Mouse (Mus musculus): ENCODE measurements around the gene Bcar3. TPM values are rescaled to one million over a fixed set of nuclear protein-coding genes. Genes with fewer than 3 reads are reported as not detected.

Bcar3 gene
- total RNA-seq, 2 experiments from 2014 or later, result 14.7 to 15.4 TPM

DNA sequence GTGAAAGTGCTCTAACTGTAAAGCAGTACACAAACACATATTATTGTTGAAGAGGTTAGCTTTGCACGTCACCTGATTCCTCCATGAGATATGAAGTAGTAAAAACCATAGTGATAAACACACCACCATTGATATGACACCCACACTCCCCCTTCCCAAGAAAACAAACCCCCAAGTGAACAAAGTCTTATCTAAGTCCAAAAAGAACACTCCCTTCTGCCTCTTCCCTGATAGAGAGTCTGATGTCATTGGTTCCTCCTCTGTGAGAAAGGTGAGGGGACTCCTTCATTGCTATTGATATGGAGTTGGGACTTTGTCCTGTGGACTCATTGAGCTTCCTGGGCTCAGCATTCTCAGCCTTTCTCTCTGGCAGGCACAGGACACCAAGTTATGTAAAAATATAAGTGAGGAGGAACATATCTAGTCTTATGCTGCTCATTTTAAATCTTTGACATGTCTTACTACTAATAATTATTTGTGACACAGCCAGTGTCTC lies 52.1 kb downstream of the Bcar3 start:
- DNase-seq (ENCODE audit: extremely low spot score in 1 of 2, low spot score in 2 of 2), result no peak
- intact Hi-C loops (cut with DNase I), result no loop called here
- TF ChIP-seq CTCF (IDR thresholded peaks at IDR 0.05), result no peak
- H3K4me3 ChIP-seq, result no peak overlapping the region
- H3K27ac ChIP-seq, result no peak overlapping the region

DNA sequence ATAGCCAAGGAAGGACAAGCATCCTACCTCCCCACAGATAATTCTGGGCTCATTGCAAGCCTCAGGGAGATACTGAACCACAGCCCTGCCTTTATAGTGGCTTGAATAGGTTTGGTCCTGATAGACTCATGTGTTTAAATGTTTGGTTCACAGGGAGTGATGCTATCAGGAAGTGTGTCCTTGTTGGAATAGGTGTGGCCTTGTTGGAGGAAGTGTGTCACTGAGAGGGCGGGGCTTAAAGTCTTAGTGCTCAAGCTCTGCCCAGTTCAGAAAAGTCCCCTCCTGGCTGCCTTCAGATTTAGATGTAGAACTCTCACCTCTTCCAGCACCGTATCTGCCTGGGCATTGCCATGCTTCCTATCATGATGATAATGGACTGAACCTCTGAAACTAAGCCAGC lies 52.7 kb downstream of the Bcar3 start:
- Histone ChIP-seq H3K27ac (no peak overlapping the region), H3K4me3 (no peak overlapping the region)
- no peak for TF ChIP-seq CTCF (IDR thresholded peaks at IDR 0.05)
- DNase-seq (ENCODE audit: extremely low spot score in 1 of 2, low spot score in 2 of 2), result no peak
- intact Hi-C loops (cut with DNase I), result no loop called here

DNA sequence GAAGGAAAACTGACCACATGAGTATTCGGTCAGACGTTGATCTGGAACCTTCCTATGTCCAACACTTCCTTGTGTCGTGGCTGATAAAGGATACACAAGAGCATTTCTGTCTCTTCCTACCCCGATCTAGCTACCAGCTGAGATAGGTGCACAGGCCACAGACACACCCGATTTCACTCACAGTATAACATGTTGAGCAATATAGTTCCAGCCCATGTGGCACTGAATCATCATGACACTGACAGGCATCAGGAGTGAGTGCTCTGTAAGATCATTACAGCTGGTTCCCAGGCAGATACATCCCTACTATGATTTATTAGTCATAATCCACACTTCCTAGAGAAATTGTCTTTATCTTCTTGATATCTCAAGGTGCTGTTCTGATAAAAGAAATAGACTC lies 54.7 kb downstream of the Bcar3 start:
- intact Hi-C loops (cut with DNase I), result no loop called here
- Histone ChIP-seq H3K27ac (no peak overlapping the region), H3K4me3 (no peak overlapping the region)
- TF ChIP-seq CTCF (IDR thresholded peaks at IDR 0.05), result no peak
- DNase-seq (ENCODE audit: extremely low spot score in 1 of 2, low spot score in 2 of 2), result no peak

DNA sequence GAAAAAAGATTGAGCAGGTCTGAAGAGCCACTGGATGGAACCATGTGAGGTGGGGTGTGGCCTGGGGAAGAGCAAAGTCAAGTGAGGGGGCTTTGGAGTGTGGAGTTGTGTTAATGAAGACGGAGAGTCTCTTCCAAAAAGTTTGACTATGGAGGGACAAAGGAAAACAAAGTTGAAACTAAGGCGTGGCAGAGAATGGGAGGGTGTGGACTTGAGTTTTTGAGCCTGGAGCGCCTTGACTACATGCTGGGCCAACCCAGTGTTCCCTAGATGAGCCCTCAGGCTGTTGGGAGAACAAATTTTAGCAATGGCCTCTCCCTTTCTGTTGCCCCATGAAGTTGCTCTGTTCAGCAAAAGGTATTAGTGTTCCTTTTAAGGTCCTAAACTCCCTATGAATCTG lies 58.9 kb downstream of the Bcar3 start:
- Histone ChIP-seq H3K27ac (no peak overlapping the region), H3K4me3 (no peak overlapping the region)
- TF ChIP-seq CTCF (IDR thresholded peaks at IDR 0.05), result no peak
- no peak for DNase-seq (ENCODE audit: extremely low spot score in 1 of 2, low spot score in 2 of 2)
- intact Hi-C loops (cut with DNase I), result no loop called here

DNA sequence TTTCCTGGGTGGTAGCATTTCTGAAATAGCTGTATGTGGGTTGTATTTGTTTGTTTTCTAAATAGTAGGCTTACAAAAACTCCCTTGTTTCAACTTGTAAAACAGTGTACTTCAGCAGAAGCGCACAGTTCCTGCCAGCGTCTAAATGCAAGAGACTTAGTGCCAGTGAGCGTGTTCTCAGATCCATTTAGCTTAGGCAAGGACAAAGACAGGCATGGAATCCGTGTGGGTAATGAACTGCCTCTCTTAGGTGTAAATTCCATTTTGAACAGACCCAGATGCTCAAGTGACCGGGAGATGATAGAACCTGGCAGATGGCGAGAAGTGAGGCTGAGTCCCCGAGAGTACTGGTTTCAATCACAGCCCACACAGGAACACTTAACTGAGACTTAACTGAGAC lies 65.5 kb downstream of the Bcar3 start:
- intact Hi-C loops (cut with DNase I), result no loop called here
- no peak for DNase-seq (ENCODE audit: extremely low spot score in 1 of 2, low spot score in 2 of 2)
- Histone ChIP-seq H3K27ac (no peak overlapping the region), H3K4me3 (no peak overlapping the region)
- TF ChIP-seq CTCF (IDR thresholded peaks at IDR 0.05), result no peak

DNA sequence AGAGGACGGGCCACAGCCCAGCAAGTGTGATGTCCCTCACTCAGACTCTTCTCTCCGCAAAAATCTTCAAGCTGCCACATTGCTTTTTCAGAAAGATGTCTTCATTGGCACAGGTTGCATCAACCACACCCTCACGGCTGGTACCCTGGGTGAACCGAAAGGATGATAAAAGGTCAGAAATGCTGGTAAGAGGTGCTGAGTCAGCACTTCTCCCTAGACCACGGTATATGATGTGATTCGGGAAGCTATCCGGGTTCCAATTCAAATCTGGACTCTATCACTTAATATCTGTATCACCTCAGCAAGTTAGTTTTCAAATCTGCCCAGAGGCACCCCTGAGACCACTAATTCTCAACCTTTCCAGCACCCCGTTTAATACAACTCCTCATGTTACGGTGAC lies 66.0 kb downstream of the Bcar3 start:
- Histone ChIP-seq H3K27ac (no peak overlapping the region), H3K4me3 (no peak overlapping the region)
- TF ChIP-seq CTCF (IDR thresholded peaks at IDR 0.05), result no peak
- intact Hi-C loops (cut with DNase I), result no loop called here
- no peak for DNase-seq (ENCODE audit: extremely low spot score in 1 of 2, low spot score in 2 of 2)

DNA sequence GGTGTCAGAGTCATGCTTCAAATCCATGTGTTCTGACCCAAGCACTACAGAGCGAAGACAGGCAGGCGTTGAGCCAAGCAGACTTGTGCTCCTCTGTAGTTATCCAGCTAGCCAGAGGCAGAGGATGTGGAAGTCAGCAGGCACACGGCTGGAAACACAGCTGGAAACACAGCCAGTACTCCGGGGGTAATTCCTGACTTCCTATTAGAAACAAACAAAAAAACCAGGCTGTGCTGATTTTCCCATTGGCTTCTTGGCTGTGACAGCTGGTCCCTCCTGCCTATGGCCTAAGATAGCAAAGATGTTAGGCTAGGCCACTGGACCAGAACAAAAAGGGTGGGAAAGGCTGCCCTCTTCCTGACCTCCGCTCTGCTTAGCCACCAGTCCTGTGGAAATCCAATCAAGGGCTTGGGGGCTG lies 66.8 kb downstream of the Bcar3 start:
- no peak for DNase-seq (ENCODE audit: extremely low spot score in 1 of 2, low spot score in 2 of 2)
- no peak for TF ChIP-seq CTCF (IDR thresholded peaks at IDR 0.05)
- intact Hi-C loops (cut with DNase I), result no loop called here
- H3K4me3 ChIP-seq, result no peak overlapping the region
- H3K27ac ChIP-seq, result no peak overlapping the region

DNA sequence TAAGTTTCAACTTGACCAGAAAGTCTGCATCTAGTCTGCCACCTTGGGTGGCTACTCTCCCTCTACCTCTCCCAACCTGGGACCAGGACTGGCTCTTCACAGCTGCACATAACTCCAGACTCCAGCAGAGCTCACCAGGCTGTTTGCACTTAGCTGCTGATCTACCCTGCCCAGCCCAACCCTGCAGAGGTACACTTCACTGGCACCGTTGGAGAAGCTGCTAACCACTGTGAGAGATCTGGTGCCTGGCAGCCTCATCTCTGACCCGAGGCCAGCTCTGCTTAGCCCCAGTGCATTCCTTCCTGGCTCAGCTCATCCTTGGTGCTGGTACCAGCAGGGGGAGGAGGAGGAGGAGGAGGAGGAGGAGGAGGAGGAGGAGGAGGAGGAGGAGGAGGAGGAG lies 68.8 kb downstream of the Bcar3 start:
- Histone ChIP-seq H3K4me3 (no peak overlapping the region), H3K27ac (no peak overlapping the region)
- DNase-seq (ENCODE audit: extremely low spot score in 1 of 2, low spot score in 2 of 2), result no peak
- intact Hi-C loops (cut with DNase I), result no loop called here
- no peak for TF ChIP-seq CTCF (IDR thresholded peaks at IDR 0.05)

DNA sequence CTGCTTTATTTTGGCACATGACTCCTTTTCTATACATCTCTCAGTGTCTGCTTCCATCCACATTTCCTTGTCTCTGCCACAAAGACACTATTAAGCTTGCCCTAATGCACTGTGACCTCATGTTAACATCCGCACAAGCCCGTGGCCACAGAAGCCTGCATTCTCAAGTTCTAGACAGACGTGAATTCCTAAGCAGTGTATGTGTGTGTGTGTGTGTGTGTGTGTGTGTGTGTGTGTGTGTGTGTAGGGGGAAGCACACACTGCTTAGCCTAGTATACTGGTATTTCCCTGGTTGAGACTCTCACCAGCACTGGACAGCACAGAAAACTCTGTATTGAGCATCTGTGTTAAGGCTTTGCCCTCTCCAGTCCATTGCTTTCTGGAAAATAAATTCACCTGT lies 70.6 kb downstream of the Bcar3 start:
- intact Hi-C loops (cut with DNase I), result no loop called here
- no peak overlapping the region for H3K27ac ChIP-seq
- TF ChIP-seq CTCF (IDR thresholded peaks at IDR 0.05), result no peak
- H3K4me3 ChIP-seq, result no peak overlapping the region
- no peak for DNase-seq (ENCODE audit: extremely low spot score in 1 of 2, low spot score in 2 of 2)

DNA sequence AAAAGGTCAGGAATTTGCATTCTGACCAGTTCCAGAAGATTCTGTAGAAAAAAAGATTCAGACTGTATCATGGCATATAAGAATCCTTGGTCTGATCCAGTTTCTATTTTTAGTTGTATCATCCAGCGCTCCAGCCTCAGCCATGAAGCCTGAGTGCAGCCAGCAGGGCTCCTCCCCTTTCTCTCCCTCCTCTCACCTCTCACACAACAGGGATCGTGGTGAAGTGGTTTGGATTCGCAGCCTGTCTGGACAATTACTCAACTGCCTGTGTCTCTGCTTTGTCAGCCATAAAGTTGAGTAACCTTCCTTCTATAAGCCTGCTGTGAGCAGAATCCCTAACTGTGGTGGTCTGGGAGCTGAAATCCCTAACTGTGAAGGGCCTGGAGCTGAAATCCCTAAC lies 71.4 kb downstream of the Bcar3 start:
- TF ChIP-seq CTCF (IDR thresholded peaks at IDR 0.05), result no peak
- Histone ChIP-seq H3K4me3 (no peak overlapping the region), H3K27ac (no peak overlapping the region)
- intact Hi-C loops (cut with DNase I), result no loop called here
- no peak for DNase-seq (ENCODE audit: extremely low spot score in 1 of 2, low spot score in 2 of 2)

DNA sequence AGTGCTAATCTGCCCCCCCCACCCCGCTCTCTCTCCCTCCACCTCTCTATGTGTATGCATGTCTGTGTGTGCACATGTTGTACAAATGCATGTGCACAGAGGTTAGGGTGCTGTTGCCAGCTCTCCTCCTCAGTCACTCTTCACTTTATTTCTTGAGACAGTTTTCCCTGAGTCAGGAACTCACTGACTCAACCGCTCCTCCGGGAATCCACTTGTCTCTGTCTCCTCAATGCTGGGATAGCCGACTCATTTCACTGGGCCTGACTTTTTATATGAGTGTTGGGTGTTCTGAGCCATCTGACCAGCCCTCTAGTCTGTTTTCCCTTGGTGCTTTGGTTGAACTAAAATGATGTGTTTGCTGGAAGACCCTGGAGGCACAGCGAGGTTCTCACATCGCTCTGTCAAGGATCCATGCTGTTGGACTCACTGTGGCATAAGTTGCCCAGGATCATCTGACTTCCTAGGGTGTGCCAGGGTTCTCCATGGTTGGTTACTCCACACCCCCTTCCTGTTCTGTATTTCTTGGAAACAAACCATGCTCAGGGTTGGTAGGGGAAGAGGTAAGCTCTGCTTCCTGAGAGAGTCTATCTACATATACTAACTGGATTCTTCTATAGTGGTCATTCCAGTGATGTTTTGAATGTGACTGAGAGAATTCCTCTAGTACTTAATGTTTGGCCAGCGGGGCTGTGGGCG lies 77.9 kb downstream of the Bcar3 start:
- Histone ChIP-seq H3K27ac (no peak overlapping the region), H3K4me3 (no peak overlapping the region)
- DNase-seq (ENCODE audit: extremely low spot score in 1 of 2, low spot score in 2 of 2), result no peak
- intact Hi-C loops (cut with DNase I), result no loop called here
- TF ChIP-seq CTCF (IDR thresholded peaks at IDR 0.05), result no peak

DNA sequence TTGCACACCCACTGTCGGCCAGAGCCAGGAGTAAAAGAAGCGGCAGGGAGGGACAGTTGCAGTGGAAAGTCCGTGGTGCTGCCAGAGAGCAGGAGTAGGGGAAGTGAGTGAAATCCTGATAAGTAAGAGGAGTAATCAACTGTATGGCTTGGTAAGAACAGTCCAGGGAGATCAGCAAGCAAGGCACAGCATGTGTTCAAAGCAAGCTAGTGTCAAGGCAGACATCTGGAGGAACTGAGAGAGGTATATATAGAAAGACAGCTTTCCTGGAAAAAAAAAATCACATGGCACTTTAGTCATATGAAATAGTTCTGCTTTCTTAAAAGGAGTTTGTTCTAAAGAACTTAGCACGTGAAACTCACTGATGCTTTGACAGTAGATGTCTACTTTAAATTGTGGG lies 78.7 kb downstream of the Bcar3 start:
- no peak for DNase-seq (ENCODE audit: extremely low spot score in 1 of 2, low spot score in 2 of 2)
- Histone ChIP-seq H3K4me3 (no peak overlapping the region), H3K27ac (no peak overlapping the region)
- intact Hi-C loops (cut with DNase I), result no loop called here
- TF ChIP-seq CTCF (IDR thresholded peaks at IDR 0.05), result no peak

DNA sequence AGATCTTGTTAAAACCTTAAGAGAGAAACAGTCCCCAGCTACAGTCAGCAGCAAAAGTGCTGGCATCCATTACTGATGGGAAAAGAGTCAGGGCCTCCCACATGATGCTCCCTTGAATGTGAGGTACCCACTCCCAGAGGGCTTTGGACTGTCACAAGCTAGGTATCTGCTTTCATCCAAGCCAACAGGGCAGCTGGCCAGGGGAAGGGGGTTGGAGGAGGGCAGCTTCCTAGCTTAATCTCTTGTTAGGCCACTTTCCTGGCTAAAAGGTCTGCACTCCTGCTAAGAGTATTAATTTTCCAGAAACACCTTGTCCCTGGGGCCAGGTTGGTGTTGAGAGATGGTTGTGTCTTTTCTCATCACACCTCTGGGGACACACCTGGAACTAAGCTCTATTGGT lies 82.1 kb downstream of the Bcar3 start:
- intact Hi-C loops (cut with DNase I), result loop anchor here (5.0 kb wide), 1 partner anchor 44 kb away; no protein-coding TSS in a partner anchor
- H3K27ac ChIP-seq, result no peak overlapping the region
- DNase-seq (ENCODE audit: extremely low spot score in 1 of 2, low spot score in 2 of 2), result no peak
- H3K4me3 ChIP-seq, result no peak overlapping the region
- TF ChIP-seq CTCF (IDR thresholded peaks at IDR 0.05), result no peak
